Mouse (Mus musculus) kidney, adult 8-10 months (tissue): Measurements from ENCODE around the gene Tctn1.
"Not testable (repeated sequence)": the region's sequence is repeated elsewhere in the genome, so short reads cannot be mapped to it uniquely, and the experiment has no call there.

Source experiments
- DNase-seq, 2 experiments: peaks; one replicate each; pipeline ENCODE4 v3.0.0; 2022

The Tctn1 gene

DNA sequence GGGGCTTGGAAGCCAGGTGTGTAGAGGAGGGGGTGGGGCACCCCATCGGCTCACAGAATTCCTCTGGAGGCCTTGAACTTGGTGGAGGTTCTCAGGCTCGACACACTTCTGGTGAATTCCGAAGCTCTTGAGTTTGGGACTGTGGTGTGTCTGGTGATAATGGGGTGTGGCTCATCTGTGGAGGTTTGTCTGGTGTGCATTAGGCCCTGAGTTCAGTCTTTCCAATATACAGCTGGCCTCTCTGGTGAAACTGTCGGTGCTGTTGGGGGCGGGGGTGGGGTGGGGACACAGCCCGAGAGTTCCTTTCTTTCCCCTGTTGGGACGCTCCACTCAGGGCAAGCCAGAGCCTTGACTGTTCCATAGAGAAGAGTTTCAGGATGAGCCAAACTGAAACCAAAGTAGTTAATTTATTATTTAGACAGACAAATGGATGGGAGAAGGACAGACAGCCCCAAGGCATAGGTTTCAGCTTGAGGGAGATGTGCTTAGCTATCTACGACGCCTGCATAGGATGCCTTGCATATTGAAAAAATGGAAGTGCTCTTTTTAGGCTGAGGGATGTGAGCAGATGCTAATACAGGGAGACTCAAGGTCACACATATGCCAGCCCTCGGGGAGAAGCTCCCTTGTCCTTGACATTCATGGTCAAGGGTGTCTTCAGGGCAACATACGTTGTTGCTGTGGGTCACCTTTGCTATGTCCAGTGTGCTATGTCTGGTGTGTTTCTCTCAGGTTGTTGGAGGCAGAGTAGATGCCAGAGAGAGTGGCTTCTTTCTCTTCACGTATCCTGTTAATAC, 46.0 kb downstream of the Tctn1 start:
- no peak for DNase-seq

- DNase-seq, result peak in 1 of 2 experiments; percentile 33
Measured at GRCm38 (mm10) chr5:122217636-122218035, 46.6 kb downstream of the Tctn1 start.

DNA sequence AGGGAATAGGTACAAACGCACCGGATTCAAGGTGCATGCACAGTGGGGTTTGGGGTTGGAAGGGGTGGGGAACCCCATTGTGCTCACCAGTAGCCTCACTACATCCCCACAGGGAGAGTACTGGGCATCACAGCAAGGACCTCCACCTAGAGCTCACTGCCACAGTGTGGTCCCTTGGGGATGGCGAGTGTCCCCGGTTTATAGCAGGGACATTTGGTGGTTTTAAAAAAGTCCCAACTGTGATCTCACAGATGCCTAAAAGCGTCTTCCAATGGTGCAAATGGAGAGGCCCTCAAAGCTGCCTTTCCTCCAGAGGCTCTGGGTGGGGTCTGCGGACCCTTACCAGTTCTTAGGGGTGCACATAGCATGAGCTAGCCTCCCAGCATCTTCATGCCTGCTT, 50.4 kb downstream of the Tctn1 start:
- no peak for DNase-seq

DNA sequence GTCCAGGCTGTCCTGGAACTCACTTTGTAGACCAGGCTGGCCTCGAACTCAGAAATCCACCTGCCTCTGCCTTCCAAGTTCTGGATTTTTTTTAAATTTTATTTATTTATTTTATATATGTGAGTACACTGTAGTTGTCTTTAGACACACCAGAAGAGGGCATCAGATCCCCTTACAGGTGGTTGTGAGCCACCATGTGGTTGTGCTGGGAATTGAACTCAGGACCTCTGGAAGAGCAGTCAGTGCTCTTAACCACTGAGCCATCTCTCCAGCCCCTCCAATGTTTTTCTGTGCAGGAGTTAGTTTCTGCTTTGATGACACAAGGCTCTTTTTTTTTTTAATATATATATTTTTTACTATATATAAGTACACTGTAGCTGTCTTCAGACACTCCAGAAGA, 51.4 kb downstream of the Tctn1 start:
- not testable (repeated sequence) for DNase-seq

DNA sequence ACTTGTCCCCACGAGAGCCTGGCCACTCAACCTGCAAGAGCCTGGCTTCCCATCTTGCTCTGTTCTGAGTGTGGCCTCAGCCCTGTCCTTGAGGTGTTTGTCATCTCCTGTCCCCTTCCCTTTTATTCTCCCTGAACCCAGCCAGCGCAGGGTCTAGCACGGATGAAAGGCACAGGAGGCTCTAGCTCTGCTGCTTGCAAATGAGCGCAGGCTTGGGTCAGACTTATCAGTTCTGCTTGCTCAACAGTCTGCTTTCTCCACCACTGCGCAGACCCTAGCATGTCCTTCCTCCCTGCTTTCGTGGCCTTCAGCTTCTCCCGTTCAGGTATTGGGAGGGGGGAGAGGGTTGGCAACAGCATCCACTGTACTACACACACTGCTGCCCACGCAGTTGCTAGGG, 52.1 kb downstream of the Tctn1 start:
- DNase-seq, result no peak

- no peak for DNase-seq
Measured at GRCm38 (mm10) chr5:122210890-122211289, 53.4 kb downstream of the Tctn1 start.

DNA sequence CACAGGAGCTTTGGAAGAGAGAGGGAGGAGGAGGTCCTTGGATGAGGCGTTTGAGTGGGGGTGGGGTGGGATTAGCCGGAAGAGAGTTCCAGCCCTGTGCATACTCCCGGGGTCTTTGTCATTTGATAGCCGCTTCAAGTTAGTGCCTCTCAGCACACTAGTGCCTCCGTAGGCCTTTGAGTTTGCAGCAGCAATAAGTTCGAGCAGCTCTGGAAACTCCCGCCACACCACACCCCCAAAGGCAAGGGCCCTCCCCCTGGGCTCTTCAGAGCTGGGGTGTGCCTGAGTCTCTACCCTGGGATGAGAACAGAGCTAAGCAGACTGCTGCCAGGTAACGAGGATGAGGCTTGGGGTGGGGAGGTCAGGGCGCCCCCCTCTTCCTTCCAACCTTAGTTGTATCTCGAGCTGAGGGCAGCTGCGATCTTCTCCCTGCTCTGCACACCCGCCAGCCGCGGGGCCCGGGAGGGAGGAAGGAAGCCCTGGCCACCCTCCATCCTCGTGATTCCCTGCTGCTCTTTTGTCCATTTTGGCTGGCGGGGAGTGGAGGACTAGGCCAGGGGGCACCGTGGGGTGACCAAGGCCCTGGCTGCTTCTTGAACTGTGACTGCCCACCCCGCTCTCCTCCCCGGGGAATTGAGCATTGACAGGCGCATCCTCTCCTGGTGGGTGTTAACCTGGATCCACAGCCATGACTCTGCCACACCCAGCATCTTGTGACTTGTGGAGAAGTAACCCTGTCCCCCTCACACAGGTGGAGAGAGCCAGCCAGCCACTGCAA, 54.5 kb downstream of the Tctn1 start:
- peak; percentile 34 to 49 for DNase-seq

GRCm38 (mm10) chr5:122208909-122209308, 55.4 kb downstream of the Tctn1 start:
- no peak for DNase-seq

DNA sequence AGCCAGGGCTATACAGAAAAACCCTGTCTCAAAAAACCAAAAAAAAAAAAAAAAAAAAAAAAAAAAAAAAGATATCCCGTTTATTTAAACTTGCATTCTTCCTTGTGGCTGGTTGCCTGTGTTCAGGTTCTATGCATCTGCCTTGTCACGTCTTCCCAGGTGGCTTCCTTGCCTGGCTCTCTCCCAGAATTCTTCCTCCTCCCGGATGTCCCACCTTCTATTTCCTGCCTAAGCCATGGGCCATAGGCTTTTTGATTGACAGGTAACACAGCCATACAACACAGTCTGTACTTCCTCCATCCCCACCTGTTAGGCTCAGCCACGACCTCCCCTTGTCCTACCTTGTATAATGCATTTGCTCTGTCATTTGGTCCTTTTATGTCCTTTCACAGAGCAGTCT, 57.8 kb downstream of the Tctn1 start, which contains the start of gene Hvcn1:
Gene Hvcn1, plus strand, starts transcription at position 330 of the 400 bp plus-strand sequence.
- DNase-seq, result no peak

DNA sequence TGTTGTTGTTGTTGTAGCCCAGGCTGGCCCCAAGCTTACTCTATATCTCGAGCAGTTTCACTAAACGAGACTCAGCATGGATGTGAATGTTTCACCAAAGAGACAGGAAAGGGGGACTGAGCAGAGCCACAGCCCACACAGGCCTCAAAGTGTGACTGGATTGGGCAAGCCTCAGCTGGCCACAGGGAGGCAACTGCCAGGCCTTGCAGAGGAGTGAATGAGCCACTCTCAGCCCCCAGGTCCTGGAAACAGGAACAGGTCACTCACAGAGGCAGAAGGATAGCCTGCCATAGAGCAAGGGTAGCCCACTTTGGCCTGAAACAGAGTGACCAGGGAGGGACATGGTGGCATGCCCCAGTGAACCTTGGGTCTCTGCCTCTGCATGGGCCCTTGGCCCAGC, 60.1 kb downstream of the Tctn1 start:
- DNase-seq, result no peak

GRCm38 (mm10) chr5:122201904-122202303, 62.4 kb downstream of the Tctn1 start:
- no peak for DNase-seq

DNA sequence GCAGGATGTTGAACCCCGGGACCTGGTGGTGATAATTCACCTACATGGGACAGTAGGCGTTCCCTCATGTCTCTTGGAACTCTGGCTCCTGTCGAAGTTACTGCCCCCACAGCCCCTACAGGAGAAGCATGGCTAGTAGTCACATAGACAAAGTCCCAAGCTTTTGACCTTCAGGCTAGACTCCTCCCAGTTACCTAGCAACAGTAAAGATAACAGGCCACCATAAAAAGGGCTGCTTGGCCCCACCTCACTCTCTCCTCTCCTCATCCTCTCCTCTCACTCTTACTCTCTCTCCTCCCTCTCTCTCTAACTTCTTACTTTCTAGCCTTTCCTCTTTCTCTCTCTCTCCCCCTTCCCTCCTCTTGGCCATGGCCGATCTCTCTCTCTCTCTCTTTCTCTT, 63.4 kb downstream of the Tctn1 start:
- no peak for DNase-seq

- DNase-seq, result no peak
Measured at GRCm38 (mm10) chr5:122192347-122192746, 71.9 kb downstream of the Tctn1 start.

GRCm38 (mm10) chr5:122191269-122192063, 72.8 kb downstream of the Tctn1 start:
- peak; percentile 55 to 70 for DNase-seq

GRCm38 (mm10) chr5:122190465-122190864, 73.8 kb downstream of the Tctn1 start:
- no peak for DNase-seq

GRCm38 (mm10) chr5:122189115-122189514, 75.1 kb downstream of the Tctn1 start:
- DNase-seq, result no peak
